Mouse (Mus musculus) ES-E14 (cell line): ENCODE results near the gene 1700102P08Rik.

Source experiments
- MAFK ChIP-seq: IDR thresholded peaks from 2 replicates; pipeline ENCODE4 v1.6.1; 2014; ENCODE audit warnings: mild to moderate bottlenecking, low read depth, low read length, inconsistent platforms; ENCODE audit not compliant: insufficient read depth
- ZNF384 ChIP-seq: IDR thresholded peaks from 2 replicates; pipeline ENCODE4 v1.6.1; 2012; ENCODE audit warnings: low read depth, low read length, inconsistent platforms

DNA sequence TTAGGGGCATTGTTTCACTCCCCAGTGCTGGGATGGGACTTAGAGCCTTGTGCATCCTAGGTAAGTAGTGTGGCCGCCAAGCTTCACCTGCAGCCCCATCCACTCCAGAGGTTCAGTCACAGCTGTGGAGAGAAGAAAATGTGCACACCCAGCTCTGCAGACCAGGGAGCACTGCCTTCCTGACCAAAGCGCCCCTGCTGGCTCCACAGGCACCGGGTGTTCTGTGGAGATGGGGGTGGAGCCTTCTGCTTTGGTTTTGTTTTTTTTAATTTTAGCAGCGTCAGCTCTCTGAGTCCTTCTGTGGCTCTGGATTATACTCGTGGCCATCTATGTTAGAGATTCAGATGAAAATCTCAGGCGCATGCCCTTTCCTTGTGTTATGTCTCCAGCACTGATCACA lies 3.4 kb upstream of the 1700102P08Rik start:
- TF ChIP-seq MAFK (no peak), ZNF384 (no peak)
